Mouse (Mus musculus): ENCODE measurements around the gene Nfe2l1.
A peak's percentile ranks its signal among the peaks of the same experiment; 100 is the strongest.
"Not testable (repeated sequence)": the region's sequence is repeated elsewhere in the genome, so short reads cannot be mapped to it uniquely, and the experiment has no call there.

Gene Nfe2l1

GRCm38 (mm10) chr11:96829813-96830538 lies at the start of gene Nfe2l1:
TSS of gene Nfe2l1 (minus strand) at chr11:96829968.
- peak; percentile 99 for DNase-seq

GRCm38 (mm10) chr11:96879359-96879758 lies 49.6 kb upstream of the Nfe2l1 start:
- DNase-seq = no peak

GRCm38 (mm10) chr11:96878715-96879114 lies 48.9 kb upstream of the Nfe2l1 start:
- DNase-seq = no peak

GRCm38 (mm10) chr11:96877071-96877470 lies 47.3 kb upstream of the Nfe2l1 start:
- no peak for DNase-seq

- DNase-seq = peak; percentile 21
Measured at GRCm38 (mm10) chr11:96876300-96877040, 46.7 kb upstream of the Nfe2l1 start.

- DNase-seq = peak; percentile 73
Measured at GRCm38 (mm10) chr11:96875745-96876144, 46.0 kb upstream of the Nfe2l1 start.

GRCm38 (mm10) chr11:96875270-96875669 lies 45.5 kb upstream of the Nfe2l1 start:
- DNase-seq = no peak

GRCm38 (mm10) chr11:96873601-96874140 lies 43.9 kb upstream of the Nfe2l1 start:
- DNase-seq = no peak

- no peak for DNase-seq
Measured at GRCm38 (mm10) chr11:96872441-96873379, 42.9 kb upstream of the Nfe2l1 start.

- peak; percentile 76 for DNase-seq
Measured at GRCm38 (mm10) chr11:96867149-96867548, 37.4 kb upstream of the Nfe2l1 start.

GRCm38 (mm10) chr11:96863206-96863995 lies 33.6 kb upstream of the Nfe2l1 start:
- peak; percentile 57 for DNase-seq

- DNase-seq = no peak
Measured at GRCm38 (mm10) chr11:96862534-96862933, 32.8 kb upstream of the Nfe2l1 start.

- DNase-seq = peak; percentile 95
Measured at GRCm38 (mm10) chr11:96861878-96862289, 32.1 kb upstream of the Nfe2l1 start.

GRCm38 (mm10) chr11:96861446-96861845 lies 31.7 kb upstream of the Nfe2l1 start:
- peak; percentile 75 for DNase-seq

GRCm38 (mm10) chr11:96860564-96860963 lies 30.8 kb upstream of the Nfe2l1 start:
- peak; percentile 92 for DNase-seq

GRCm38 (mm10) chr11:96859635-96860034 lies 29.9 kb upstream of the Nfe2l1 start:
- DNase-seq = no peak

- DNase-seq = no peak
Measured at GRCm38 (mm10) chr11:96857446-96857845, 27.7 kb upstream of the Nfe2l1 start.

- DNase-seq = peak; percentile 52
Measured at GRCm38 (mm10) chr11:96849681-96850467, 20.1 kb upstream of the Nfe2l1 start, which contains the start of gene Copz2. TSS of gene Copz2 (plus strand) at chr11:96849870.

GRCm38 (mm10) chr11:96849145-96849544 lies 19.4 kb upstream of the Nfe2l1 start:
- DNase-seq = not testable (repeated sequence)

- DNase-seq = no peak
Measured at GRCm38 (mm10) chr11:96848694-96849093, 18.9 kb upstream of the Nfe2l1 start.

- no peak for DNase-seq
Measured at GRCm38 (mm10) chr11:96847240-96847639, 17.5 kb upstream of the Nfe2l1 start.
